Mouse (Mus musculus): ENCODE data around the gene Unc13a. TPM values are rescaled to one million over a fixed set of nuclear protein-coding genes. Genes with fewer than 3 reads are reported as not detected.

Unc13a gene
- polyA plus RNA-seq, 1 experiment = 0.01 TPM

DNA sequence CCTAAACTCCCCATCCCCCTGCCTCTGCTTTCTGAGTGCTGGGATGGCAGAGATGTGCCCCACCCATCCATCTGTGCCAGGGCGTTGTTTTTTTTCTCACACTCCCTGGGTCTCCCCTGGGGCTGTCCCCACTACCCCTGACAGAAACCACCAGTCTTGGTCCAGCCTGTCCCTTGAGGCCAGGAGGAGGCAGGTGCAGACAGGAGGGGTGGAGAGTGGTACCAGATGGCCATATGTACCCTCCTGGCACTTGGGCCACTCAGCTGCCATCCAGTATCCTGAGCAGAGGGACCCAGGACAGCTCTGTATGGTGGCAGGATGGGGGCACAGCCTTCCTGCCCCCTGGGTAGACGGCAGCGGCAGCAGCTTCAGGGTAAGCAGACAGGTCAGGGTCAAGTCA is 74.1 kb downstream of the Unc13a start, which contains the start of gene Fam129c:
Fam129c (plus strand) TSS at position 198 of the 400 bp plus-strand sequence.
- Histone ChIP-seq H3K9me3 (ENCODE audit: control insufficient read depth, low read length) (no peaks in the 10 kb centered on the region), H3K27me3 (ENCODE audit: control insufficient read depth) (peaks cover 10% of the 10 kb centered on the region), H3K36me3 (ENCODE audit: control insufficient read depth) (peaks cover 17% of the 10 kb centered on the region), H3K4me3 (replicated peaks) (no peak within 1 kb of the TSS), H3K4me1 (ENCODE audit: control insufficient read depth) (peaks cover 37% of the 10 kb centered on the region)
- TF ChIP-seq GATA1 (IDR thresholded peaks at IDR 0.05; ENCODE audit: low read length) (no peak), TAL1 (IDR thresholded peaks at IDR 0.05; ENCODE audit: low read length) (no peak)

DNA sequence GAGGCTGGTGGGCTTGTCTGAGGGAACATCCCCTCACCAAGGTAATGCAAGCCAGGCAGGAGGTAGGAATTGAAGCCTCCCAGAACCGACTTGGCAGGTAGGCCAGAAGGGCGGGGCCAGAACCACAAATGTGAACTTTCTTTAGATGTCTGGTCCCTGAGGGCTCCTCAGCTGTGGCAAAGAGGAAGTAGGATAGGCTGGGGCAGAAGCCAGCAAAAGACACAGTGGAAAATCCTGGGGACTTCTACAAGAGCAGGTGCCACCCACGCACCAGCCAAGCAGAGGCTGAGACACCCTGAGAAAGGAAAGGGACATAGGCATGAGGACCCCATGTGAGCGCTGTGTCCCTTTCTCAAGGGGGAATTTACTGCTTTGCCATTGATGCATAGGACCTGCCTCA is 74.8 kb downstream of the Unc13a start:
- no peaks in the 10 kb centered on the region for H3K9me3 ChIP-seq (ENCODE audit: control insufficient read depth, low read length)
- peaks cover 17% of the 10 kb centered on the region for H3K36me3 ChIP-seq (ENCODE audit: control insufficient read depth)
- no peak overlapping the region for H3K4me3 ChIP-seq (replicated peaks)
- H3K4me1 ChIP-seq (ENCODE audit: control insufficient read depth) = peaks cover 42% of the 10 kb centered on the region
- peaks cover 4% of the 10 kb centered on the region; the same call in 1 of the 2 replicates for H3K27me3 ChIP-seq (ENCODE audit: control insufficient read depth)
- TF ChIP-seq GATA1 (IDR thresholded peaks at IDR 0.05; ENCODE audit: low read length) = no peak
- no peak for TF ChIP-seq TAL1 (IDR thresholded peaks at IDR 0.05; ENCODE audit: low read length)

DNA sequence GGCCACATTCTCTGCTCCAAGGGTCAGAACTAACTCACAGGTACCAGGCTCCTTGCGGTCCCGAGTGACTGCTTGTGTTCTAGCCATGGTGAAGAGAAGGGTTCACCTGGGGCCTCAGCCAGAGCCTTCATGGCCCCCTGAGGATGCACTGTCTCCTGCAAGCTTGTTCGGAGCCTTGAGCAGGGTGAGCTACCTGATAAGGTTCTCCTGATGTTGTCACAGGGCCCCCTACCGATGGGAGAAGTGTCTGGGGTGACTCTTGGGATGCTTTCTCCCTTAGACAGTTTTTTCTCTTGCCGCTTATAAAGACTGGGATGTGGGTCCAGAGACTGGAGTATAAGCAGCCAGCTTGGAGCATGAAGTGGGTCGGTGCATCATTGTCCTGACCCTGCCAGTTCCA is 75.2 kb downstream of the Unc13a start:
- TF ChIP-seq TAL1 (IDR thresholded peaks at IDR 0.05; ENCODE audit: low read length) (no peak), GATA1 (IDR thresholded peaks at IDR 0.05; ENCODE audit: low read length) (no peak)
- H3K4me3 ChIP-seq (replicated peaks) = no peak overlapping the region
- peaks cover 17% of the 10 kb centered on the region for H3K36me3 ChIP-seq (ENCODE audit: control insufficient read depth)
- H3K4me1 ChIP-seq (ENCODE audit: control insufficient read depth) = peaks cover 46% of the 10 kb centered on the region
- H3K27me3 ChIP-seq (ENCODE audit: control insufficient read depth) = peaks cover 3% of the 10 kb centered on the region; the same call in 1 of the 2 replicates
- H3K9me3 ChIP-seq (ENCODE audit: control insufficient read depth, low read length) = no peaks in the 10 kb centered on the region

GRCm38 (mm10) chr8:71595862-71596261 is 75.7 kb downstream of the Unc13a start:
- peaks cover 17% of the 10 kb centered on the region for H3K36me3 ChIP-seq (ENCODE audit: control insufficient read depth)
- H3K27me3 ChIP-seq (ENCODE audit: control insufficient read depth) = peaks cover 3% of the 10 kb centered on the region; the same call in 1 of the 2 replicates
- no peaks in the 10 kb centered on the region for H3K9me3 ChIP-seq (ENCODE audit: control insufficient read depth, low read length)
- peaks cover 51% of the 10 kb centered on the region for H3K4me1 ChIP-seq (ENCODE audit: control insufficient read depth)
- TF ChIP-seq GATA1 (IDR thresholded peaks at IDR 0.05; ENCODE audit: low read length) (no peak), TAL1 (IDR thresholded peaks at IDR 0.05; ENCODE audit: low read length) (no peak)
- no peak overlapping the region for H3K4me3 ChIP-seq (replicated peaks)

GRCm38 (mm10) chr8:71594324-71594722 is 77.2 kb downstream of the Unc13a start:
- TF ChIP-seq GATA1 (IDR thresholded peaks at IDR 0.05; ENCODE audit: low read length) (no peak), TAL1 (IDR thresholded peaks at IDR 0.05; ENCODE audit: low read length) (0 out of 3 replicates have a peak, but pooled peaks have one; percentile 15)
- Histone ChIP-seq H3K36me3 (ENCODE audit: control insufficient read depth) (peaks cover 15% of the 10 kb centered on the region), H3K4me3 (replicated peaks) (no peak overlapping the region), H3K4me1 (ENCODE audit: control insufficient read depth) (peaks cover 59% of the 10 kb centered on the region), H3K27me3 (ENCODE audit: control insufficient read depth) (no peaks in the 10 kb centered on the region), H3K9me3 (ENCODE audit: control insufficient read depth, low read length) (no peaks in the 10 kb centered on the region)

GRCm38 (mm10) chr8:71593556-71594323 is 77.8 kb downstream of the Unc13a start:
- H3K27me3 ChIP-seq (ENCODE audit: control insufficient read depth) = no peaks in the 10 kb centered on the region
- TF ChIP-seq GATA1 (IDR thresholded peaks at IDR 0.05; ENCODE audit: low read length) (no peak), TAL1 (IDR thresholded peaks at IDR 0.05; ENCODE audit: low read length) (no peak)
- H3K4me1 ChIP-seq (ENCODE audit: control insufficient read depth) = peaks cover 59% of the 10 kb centered on the region
- H3K36me3 ChIP-seq (ENCODE audit: control insufficient read depth) = peaks cover 15% of the 10 kb centered on the region
- no peak overlapping the region for H3K4me3 ChIP-seq (replicated peaks)
- no peaks in the 10 kb centered on the region for H3K9me3 ChIP-seq (ENCODE audit: control insufficient read depth, low read length)

GRCm38 (mm10) chr8:71592374-71593170 is 79.0 kb downstream of the Unc13a start:
- no peaks in the 10 kb centered on the region for H3K9me3 ChIP-seq (ENCODE audit: control insufficient read depth, low read length)
- H3K36me3 ChIP-seq (ENCODE audit: control insufficient read depth) = peaks cover 15% of the 10 kb centered on the region
- TF ChIP-seq GATA1 (IDR thresholded peaks at IDR 0.05; ENCODE audit: low read length) = no peak
- TF ChIP-seq TAL1 (IDR thresholded peaks at IDR 0.05; ENCODE audit: low read length) = no peak
- peaks cover 61% of the 10 kb centered on the region for H3K4me1 ChIP-seq (ENCODE audit: control insufficient read depth)
- H3K4me3 ChIP-seq (replicated peaks) = peak overlapping the region; percentile 81
- H3K27me3 ChIP-seq (ENCODE audit: control insufficient read depth) = no peaks in the 10 kb centered on the region

- peaks cover 55% of the 10 kb centered on the region for H3K4me1 ChIP-seq (ENCODE audit: control insufficient read depth)
- peaks cover 9% of the 10 kb centered on the region for H3K36me3 ChIP-seq (ENCODE audit: control insufficient read depth)
- TF ChIP-seq TAL1 (IDR thresholded peaks at IDR 0.05; ENCODE audit: low read length) (peak; percentile 55), GATA1 (IDR thresholded peaks at IDR 0.05; ENCODE audit: low read length) (peak; percentile 47; the same call in 1 of the 2 replicates)
- H3K27me3 ChIP-seq (ENCODE audit: control insufficient read depth) = no peaks in the 10 kb centered on the region
- no peaks in the 10 kb centered on the region for H3K9me3 ChIP-seq (ENCODE audit: control insufficient read depth, low read length)
- H3K4me3 ChIP-seq (replicated peaks) = peak within 1 kb of the TSS; percentile 81
These were observed 79.8 kb downstream of the Unc13a start, which contains the start of gene Pgls for GRCm38 (mm10) chr8:71591471-71592373. Pgls (plus strand) TSS chr8:71592176.

Data from erythroblast, embryonic 14.5 days (primary cell).